Mouse (Mus musculus) gastrocnemius, postnatal 4 days (tissue): ENCODE measurements around the gene Rgs12. TPM values are rescaled to one million over a fixed set of nuclear protein-coding genes. Genes with fewer than 3 reads are reported as not detected.
A peak's percentile ranks its signal among the peaks of the same experiment; 100 is the strongest.

Source experiments
- DNase-seq, 2 experiments: peaks; one replicate each; pipeline ENCODE4 v3.0.0; 2021 to 2022; ENCODE audit warnings: low spot score in 2 of 2, mixed read lengths in 2 of 2
- total RNA-seq, 2 experiments: library from RNA; stranded (reverse); gene quantifications; 2 replicates each; pipeline ENCODE4 v1.2.3; 2021

Gene Rgs12
- total RNA-seq, 2 experiments from 2014 or later = 34.7 to 35.2 TPM

DNA sequence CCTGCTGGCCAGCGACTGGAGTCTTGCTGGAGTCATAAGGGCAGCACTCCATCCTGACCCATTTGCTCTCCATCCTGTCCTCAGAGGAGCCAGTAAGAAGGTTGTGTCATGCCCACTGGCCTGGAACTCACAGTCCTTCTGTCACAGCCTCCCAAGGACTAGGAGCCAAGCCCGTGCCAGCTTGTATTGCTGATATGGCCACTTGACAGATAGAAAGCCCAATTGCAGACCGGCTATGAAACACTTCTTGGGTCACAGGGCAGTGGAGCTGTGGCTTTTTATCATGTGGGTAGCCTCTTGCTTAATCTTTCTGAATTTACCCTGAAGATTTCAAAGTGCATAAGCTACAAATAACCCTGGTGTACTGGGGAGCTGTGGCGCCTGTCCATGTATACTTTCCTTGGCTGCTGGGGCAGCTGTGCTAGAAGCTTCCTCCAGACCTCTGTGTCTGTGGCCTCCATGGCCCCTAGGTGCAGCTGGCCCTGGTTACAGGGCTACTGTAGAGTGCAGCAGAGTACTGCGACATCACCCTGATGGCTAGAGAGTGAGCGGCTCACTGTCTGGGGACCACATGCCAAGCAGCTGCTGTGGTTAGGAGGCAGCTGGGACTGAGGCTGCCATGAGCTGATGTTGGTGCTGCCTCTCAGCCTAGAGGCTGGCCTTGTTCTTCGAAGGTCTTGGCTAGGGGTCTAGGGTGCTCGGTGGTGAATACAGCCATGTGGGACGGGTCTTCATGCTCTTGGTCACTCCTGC, 27.5 kb downstream of the Rgs12 start:
- no peak for DNase-seq

DNA sequence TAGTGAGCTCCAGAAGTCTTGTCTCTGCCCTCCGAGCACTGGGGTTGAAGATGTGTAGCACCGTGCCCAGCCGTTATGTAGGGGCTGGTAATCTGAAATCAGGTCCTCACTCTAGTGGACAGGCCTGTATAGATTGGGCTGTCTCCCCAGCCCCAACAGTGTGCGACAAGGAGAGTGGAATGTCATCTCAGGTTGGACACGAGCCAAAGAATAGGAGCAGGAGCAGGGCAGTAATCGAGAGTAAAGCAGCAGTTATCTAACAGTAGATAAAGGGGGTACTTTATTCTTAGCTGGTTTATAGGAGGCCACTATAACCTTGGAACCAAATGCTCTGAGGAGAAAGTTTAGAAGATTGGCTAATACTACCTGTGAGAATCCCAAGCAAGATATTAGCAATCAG, 30.9 kb downstream of the Rgs12 start:
- DNase-seq = no peak

DNA sequence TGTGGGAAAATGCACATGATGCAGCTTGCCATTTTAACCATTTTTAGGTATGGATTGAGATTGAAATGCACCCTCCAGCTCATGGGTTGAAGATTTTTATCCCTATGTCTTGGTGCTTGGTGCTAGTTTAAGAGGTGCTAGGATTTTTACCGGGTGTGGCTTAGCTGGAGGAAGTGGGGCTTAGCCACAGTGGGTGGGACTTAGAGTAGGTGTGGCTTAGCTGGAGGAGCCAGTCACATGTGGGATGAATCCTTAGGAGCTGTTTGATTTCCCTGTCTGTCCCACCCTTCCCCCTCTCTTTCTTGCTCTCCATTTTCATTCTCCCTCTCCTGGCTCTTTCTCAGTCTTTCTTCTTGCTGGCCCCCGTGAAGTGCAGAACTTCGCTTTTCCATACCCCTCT, 32.5 kb downstream of the Rgs12 start:
- DNase-seq = no peak

DNA sequence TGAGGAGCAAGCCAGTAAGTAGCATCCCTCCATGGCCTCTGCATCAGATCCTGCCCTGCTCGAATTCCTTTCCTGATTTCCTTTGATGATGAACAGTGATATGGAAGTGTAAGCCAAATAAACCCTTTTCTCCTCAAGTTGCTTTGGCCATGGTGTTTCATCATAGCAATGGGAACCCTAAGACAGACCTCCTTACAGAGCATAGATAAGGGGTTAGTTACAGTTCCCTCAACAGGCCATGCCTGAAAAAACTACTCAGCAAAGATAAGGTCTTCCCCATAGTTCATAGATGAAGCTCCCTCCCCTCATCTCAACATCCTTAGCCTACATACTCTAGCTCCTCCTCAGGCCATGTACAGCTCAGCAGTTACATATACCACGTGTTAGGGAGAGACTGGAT, 35.7 kb downstream of the Rgs12 start:
- DNase-seq = no peak

DNA sequence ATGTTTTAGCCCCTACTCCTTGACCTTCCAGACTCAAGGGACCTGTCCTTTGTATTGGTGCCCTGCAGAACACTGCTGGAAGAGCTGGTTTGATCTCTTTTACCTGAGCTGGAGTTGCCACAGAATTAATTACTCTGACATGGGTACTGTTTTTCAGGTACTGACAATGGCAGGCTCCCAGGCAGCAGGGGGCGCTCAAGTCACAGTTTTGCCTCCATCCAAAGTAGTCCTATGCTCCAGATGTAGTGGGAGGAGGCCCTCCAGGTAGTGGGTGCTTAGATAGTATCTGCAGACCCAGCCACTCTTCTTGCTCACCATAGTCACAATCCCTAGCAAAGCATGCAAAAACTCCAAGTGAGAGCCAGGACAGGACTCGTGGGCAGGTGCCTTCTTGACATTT, 36.6 kb downstream of the Rgs12 start:
- peak; percentile 52 to 74 for DNase-seq

DNA sequence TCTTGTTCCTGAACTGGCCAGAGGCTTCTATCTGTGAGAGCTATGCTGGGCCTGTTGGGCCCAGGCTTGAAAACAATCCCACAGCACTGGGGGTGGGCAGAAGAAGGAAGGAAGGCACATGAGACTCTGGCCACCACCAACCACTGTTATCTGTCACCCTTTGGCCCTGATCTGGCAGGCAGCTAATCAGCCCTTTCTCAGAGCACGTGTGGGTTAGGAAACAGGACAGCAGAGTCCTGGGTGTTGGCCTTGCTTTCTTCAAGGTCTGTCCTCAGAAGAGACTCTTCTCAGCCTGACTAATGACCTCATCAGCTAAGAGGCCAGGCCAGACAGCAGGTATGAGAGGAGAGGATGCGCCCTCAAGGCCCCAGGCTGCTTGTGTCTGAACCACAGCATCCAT, 38.2 kb downstream of the Rgs12 start:
- no peak for DNase-seq

DNA sequence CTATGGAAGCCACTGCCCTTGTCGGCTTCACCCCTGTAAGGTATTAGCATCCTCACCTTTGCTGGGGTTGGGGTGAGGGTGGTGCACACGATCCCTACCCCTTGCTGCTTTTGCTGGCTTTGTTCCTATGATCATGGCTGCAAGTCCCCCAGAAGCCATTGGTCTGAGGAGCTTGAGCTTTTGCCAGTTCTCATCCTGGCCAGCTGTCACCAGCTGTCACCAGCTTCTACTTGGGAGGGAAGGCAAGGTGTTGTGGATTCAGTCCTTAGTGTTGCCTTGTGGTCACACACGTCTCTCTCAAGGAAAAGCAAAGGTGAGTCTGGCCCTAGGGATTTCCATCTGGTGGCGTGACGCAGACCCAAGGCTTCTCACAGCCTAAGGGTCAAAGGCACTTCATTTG, 39.4 kb downstream of the Rgs12 start:
- DNase-seq = no peak

DNA sequence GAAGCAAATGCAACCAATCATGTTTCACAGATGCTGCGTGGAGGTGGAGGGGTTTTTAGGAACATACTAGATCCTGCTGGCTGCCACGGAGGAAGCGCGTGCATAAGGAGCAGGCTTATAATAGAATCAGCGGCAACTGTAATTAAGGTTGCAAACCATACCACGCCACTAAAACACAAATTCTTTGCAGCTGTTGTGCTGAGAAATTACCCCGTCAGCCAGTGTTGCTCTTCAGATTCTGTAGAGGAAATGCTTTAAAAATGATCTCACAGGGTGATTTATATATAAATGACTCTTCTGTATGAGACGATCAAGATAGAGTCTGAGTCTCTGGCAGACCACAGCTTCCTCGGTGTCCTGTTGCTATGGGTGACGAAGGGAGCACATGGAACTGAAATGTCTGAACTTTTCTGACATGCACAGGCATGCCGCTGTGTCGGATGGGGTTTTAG, 40.1 kb downstream of the Rgs12 start:
- no peak for DNase-seq

DNA sequence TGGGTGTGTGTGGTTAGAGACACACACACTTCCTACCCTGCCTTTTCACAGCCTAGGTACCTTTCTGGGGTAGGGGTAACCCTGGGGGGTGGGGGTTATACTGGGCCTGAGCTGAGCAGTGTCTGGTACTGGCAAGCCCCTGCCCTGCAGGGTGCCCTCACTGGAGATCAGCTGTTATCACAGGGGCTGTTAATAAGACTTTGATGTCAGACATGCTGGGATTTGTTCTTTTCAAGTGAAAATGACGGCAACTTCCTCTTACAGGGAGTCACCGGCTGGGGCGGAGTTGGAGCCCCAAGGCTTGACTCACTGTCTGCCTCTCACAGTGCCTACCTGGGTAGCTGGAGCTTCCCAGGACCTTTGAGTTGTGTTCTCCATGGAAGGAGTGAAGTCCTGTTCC, 49.5 kb downstream of the Rgs12 start:
- DNase-seq = no peak

DNA sequence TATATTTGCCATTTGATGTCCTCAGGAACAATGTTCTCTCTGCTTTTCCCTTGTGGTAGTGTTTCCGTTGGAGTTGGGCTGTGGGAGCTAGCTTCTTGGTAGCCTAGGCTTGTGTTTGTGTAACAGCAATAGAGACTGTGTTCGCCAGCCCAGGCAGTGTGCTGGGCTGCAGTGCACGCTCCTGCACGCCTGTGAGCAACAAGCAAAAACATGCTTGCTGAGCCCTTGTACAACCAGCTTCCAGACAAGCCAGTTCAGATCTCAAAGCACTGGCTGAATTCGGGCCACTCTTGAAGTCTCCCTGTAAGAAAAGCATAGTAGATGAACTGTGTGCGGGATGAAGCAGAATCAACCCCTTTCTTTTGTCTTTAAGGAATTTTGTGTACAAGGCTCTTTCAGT, 50.0 kb downstream of the Rgs12 start:
- no peak for DNase-seq

DNA sequence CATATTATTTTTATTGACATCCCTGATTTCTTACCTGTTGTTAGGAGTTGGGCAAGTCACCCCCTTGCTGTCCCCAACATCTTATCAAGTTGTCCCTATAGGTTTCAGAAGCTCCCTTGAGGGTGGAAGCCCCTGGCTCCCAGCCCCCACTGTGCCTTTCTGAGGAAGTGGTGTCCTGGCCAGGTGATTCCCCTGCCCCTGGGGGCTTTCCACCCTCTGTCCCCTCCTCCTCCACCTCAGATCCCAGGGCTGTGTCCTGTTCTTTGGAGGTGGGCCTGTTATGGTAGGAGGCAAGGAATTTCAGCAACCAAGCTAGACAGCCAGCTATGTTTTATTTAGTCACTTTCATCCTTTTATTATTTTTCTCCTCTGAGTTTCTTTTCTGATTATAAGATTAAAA, 51.1 kb downstream of the Rgs12 start:
- no peak for DNase-seq

DNA sequence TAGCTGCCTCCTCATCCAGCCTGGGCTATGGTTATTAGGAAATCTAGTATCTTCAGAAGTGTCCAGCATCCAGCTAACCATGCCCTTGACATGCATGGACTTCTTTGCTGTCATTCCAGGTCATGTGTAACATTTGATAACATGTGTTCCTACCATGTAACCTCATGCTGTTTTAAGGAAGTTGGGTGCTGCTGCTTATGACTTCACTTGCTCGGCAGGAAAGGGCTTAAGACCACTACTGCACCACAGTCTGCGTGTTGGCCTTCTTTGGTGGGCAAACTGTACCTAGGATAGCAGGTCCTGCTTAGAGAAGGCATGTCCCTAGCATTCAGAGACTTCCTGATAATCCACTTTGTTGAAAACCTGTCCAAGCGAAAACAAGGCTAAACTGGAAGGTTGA, 51.9 kb downstream of the Rgs12 start:
- no peak for DNase-seq

DNA sequence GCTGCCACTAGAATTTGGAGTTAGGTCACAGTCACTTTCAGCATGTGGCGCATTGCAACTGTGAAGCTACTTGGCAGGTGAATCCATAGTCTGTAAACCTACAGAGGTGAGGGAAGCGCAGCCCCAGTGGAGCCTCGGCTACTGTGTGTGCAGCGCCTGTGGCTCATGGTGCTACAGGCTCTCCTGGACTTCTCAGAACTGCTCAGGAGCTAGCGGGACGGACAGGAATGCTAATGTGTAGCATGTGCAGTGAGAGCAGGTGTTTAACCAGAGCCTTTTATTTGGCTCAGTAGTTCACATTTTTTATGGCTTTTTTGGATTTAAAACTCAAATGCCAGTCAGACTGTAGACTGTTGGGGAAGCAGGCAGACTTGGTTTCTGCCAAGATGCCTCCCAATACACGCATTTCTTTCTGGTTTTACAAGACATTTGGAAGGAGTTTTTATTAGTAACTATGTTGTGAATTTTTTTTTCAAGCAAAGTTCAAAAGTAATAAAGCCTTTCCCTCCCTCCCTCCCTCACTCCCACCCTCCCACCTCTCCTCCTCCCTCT, 54.4 kb downstream of the Rgs12 start:
- DNase-seq = no peak

DNA sequence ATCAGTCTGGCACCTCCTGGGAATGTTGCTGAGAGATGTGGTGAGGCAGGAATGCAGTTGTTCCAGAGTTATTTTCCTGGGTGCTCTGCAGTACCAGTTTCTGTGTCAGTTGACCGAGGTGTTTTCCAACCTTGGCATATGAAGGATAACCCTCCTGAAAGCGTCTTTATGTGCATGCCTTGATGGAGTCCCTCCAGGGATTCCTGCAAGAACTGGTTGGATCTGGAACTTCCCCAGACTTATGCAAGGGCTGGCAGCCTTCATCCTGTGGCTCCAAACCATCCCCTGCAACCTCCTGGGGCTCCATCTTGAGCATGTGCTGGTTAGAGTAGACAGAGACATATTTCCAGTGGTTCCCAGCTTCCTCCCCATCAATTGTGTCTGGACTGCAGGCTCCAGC, 55.5 kb downstream of the Rgs12 start:
- no peak for DNase-seq

DNA sequence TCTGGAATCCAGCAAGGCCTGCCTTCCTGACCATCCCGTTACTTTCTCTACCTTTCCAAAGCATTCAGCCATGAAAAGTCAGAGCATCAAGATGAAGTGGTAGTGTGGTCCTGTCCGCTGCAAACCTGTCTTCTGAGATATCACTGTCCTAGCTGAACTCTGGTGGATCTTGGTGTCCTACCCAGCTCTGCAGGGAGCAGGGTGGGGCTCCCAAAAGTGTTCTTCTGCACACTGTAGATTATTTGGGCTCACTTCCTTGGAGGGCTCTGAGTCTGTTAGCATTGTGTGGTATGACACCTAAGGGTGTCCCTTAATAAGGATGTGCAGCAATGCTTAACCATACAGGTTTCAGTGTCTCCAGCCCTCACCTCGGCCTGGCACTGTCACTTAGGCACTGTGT, 56.4 kb downstream of the Rgs12 start:
- no peak for DNase-seq

DNA sequence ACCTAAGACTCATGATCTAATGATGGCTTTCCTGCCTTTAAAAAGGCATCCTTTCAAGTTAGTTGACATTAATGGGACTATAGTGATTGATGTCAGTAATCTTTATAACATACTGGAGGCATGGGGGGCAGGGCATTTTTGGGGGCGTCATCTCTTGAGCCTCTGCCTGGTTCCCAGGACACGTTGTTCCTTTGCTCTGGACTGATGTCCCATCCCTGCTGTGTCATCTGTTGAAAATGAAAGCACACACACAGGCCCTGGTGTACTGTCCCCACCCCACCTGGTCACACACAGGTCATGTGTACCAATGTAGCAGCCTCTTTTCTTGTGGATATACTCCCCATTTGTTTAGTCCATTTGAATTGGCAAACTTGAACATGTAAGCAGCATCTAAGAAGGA, 57.4 kb downstream of the Rgs12 start:
- DNase-seq = no peak

DNA sequence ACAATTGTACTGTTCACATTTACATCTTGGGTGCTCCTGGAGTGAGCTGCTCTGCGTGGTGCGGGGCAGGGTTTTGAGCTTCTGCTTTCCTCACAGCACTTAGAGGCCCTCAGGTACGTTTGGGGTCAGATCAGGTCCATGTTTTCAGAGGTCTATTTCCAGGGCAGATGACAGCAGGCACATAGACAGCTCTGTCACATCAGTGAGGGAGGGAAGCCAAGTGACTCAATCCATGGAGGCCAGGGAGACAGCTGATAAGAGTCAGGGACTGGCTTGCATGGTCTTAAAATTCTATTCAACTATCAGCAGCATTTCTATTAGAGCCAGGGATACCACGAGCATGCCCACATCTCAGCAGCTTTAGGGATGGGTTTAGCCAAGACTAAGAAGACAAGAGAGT, 59.9 kb downstream of the Rgs12 start:
- DNase-seq = no peak

DNA sequence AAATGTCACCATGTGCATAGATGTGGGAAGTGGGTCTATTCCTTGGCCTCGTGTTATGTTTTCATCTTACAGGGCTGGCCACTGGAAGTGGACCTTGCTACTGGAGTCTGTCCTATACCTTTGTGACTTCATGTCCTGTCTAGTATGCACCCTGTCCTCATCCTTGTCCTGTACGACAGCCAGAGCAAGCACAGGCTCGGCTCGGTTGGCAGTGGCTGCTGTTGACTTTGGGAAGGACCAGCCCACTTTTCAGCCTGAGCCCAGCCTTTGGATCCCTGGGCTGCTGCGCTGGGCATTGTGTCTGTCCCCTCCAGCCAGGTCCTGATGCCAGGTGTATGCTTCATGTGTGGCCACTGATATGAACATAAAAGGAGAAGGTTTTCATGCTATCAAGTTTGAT, 61.4 kb downstream of the Rgs12 start:
- DNase-seq = no peak

DNA sequence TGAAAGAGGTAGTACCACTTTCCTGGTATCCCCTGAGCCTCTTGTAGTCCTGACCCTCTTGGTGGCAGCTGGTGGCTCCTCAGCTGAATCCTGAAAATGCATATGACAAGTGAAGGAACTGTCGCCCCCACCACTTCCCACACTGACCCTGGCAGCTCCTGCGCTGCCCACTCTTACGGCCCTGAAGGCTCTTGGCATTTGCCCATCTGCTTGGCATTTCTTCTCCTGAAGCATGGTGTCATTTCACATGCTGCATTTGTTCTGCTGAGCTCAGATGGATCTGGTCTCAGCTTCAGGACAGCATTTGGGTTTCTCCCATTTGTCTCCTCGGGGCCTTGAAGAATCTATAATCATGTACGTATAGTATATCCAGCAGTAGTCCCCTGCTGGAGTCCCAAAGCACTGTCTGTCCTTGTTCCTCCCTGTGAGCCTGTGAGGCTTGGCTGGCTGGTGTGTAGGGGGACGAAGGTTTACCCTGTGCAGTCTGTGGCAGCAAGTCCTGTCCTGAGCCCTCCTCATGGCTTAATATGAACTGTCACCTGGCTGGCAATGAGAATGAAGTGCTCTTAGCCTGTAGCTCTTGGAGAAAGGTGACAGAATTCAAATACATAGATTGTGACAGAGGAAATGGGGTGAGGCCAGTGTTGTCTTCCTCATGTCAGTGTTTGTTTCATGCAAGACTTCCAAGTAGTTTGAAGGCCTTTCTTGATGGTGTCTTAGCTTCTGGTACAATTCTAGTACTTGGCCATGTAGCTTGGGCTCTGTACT, 62.1 kb downstream of the Rgs12 start:
- no peak for DNase-seq

DNA sequence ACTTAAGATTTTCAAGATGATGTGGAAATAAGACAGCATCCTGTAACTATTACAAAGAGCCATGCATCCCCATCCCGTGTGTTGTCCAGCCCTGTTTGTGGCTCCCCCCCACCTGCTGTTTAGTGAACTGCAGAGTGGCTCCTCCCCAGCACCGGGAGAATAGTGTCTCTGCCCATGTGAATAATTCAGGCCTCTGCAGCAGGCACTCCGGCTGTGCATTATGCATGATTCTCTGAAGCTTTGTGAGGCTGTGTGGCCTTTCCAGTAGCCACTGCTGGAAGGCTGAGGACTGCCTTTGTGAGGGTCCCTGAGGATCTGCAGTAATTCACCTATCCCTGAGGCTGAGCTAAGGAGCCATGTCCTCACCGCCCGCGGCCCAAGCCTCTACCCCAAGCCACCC, 64.8 kb downstream of the Rgs12 start:
- no peak for DNase-seq

DNA sequence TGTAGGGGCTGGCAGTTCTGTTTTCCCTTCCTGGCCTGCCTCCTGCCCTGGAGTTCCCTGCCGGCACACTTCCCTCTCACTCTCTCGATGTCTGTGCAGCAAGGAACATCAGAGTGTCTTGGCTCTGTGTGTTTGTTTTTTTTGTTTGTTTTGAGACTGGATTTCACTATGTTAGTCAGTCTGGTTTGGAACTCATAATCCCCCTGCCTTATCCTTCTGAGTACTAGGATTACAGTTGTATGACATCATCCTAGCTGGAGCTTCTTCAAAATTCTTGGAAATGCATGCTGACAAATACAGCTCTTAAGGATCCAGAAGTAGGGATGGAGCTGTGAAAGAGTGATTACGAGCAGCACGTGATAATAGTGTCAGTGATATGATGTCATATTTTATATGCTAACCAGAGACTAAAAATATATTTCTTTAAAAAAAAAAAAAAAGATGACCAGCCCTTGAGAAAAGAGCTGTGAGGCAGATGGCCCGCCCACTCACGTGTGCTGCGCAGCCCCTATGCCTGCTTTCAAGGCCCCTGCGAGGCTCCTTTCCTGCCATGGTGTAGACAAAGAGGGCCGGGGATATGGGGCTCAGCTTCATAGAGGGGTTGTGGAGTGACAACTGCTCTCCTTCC, 70.5 kb downstream of the Rgs12 start:
- DNase-seq = no peak
